ENCODE assay signal across 25 mouse cellular contexts in the genomic region with DNA sequence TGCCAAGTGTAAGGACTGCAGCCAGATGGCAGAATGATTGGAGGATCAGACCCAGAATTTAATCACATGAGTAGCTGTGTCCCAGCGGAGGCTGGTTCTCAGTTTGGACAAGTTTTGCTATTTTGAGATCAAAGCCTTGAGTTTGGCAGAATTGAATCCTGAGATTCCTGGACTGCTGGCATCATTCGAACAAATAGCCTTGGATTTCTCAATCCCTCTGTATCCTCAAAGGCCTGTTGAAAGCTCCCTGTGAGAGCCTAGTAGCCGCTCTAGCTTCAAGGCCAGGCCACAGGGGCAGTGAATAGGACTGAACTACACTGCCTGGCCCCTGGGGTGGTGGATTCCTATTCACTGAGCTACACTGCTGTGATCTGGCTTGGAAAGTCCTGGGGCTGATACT. TPM values are rescaled to one million over a fixed set of nuclear protein-coding genes. Genes with fewer than 3 reads are reported as not detected.
A peak's percentile ranks its signal among the peaks of the same experiment; 100 is the strongest.
DNase-seq lines count a peak whose midpoint lies in the region; ATAC-seq and TF ChIP-seq lines count a peak whose summit lies in the region.
"Had no signal": no experiment of that assay in that cellular context is flagged by ENCODE, and none has a peak within 500 bp of the region (broad histone marks: within the 10 kb centered on the region; RNA-seq: fewer than 3 reads in every experiment).

No protein-coding gene starts in this region.

- H3K27ac ChIP-seq in hindbrain, postnatal 0 days: no peak overlapping the region
- no peak overlapping the region for H3K27ac ChIP-seq in hindbrain, embryonic 12.5 days
- H3K27ac ChIP-seq: embryonic facial prominence, embryonic 13.5 days; hindbrain, embryonic 10.5 days; limb, embryonic 13.5 days; liver, embryonic 15.5 days had no signal

- TF ChIP-seq CTCF in hindbrain, postnatal 0 days (IDR thresholded peaks at IDR 0.05; ENCODE audit: low read depth): no peak

- no peak overlapping the region for H3K9ac ChIP-seq in hindbrain, postnatal 0 days (replicated peaks; ENCODE audit: low read length)
- H3K9ac ChIP-seq in hindbrain, embryonic 12.5 days: no peak overlapping the region
- H3K9ac ChIP-seq: embryonic facial prominence, embryonic 13.5 days; limb, embryonic 13.5 days; liver, embryonic 15.5 days had no signal

- no peaks in the 10 kb centered on the region for H3K27me3 ChIP-seq in hindbrain, postnatal 0 days (ENCODE audit: insufficient read depth, low read length)
- H3K27me3 ChIP-seq in hindbrain, embryonic 12.5 days: no peaks in the 10 kb centered on the region
- H3K27me3 ChIP-seq: embryonic facial prominence, embryonic 13.5 days; limb, embryonic 13.5 days had no signal

- ATAC-seq in hindbrain, postnatal 0 days: no peak
- no peak for ATAC-seq in hindbrain, embryonic 12.5 days (ENCODE audit: low FRiP score)
- ATAC-seq: midbrain, embryonic 16.5 days; Patski had no signal

- H3K9me3 ChIP-seq in hindbrain, postnatal 0 days (ENCODE audit: low read length): no peaks in the 10 kb centered on the region
- H3K9me3 ChIP-seq in hindbrain, embryonic 12.5 days (replicated peaks): no peaks in the 10 kb centered on the region
- H3K9me3 ChIP-seq: embryonic facial prominence, embryonic 13.5 days; hindbrain, embryonic 10.5 days; limb, embryonic 13.5 days; liver, embryonic 15.5 days had no signal

- H3K36me3 ChIP-seq in hindbrain, postnatal 0 days (ENCODE audit: insufficient read depth, low read length): no peaks in the 10 kb centered on the region
- H3K36me3 ChIP-seq in hindbrain, embryonic 12.5 days: no peaks in the 10 kb centered on the region
- H3K36me3 ChIP-seq: embryonic facial prominence, embryonic 13.5 days; hindbrain, embryonic 10.5 days; limb, embryonic 13.5 days; liver, embryonic 15.5 days had no signal

- peak; percentile 6 for DNase-seq in hindbrain, postnatal 0 days (ENCODE audit: low spot score)
- peak; percentile 24 for DNase-seq in right cerebral cortex, adult 18-20 months
- no peak for DNase-seq in right cerebral cortex, postnatal 25 days
- DNase-seq in adrenal gland, adult 8-10 months: peak; percentile 82
- peak; percentile 87 for DNase-seq in fibroblast of lung, adult 2 months (ENCODE audit: low read depth)
- DNase-seq in gastrocnemius, postnatal 36 days: no peak
- DNase-seq: cerebellum, adult 11-12 months; cerebellum, postnatal 14 days; gastrocnemius, postnatal 10 days; kidney, adult 9 months; kidney, postnatal 25 days; lung, postnatal 10 days; thymus, postnatal 36 days had no signal

- H3K4me2 ChIP-seq in hindbrain, postnatal 0 days (ENCODE audit: low read depth, low read length): no peak overlapping the region
- H3K4me2 ChIP-seq in hindbrain, embryonic 12.5 days (replicated peaks): no peak overlapping the region
- H3K4me2 ChIP-seq: embryonic facial prominence, embryonic 13.5 days; limb, embryonic 13.5 days; liver, embryonic 15.5 days had no signal

- H3K4me1 ChIP-seq in hindbrain, postnatal 0 days (ENCODE audit: insufficient read depth, low read length): no peaks in the 10 kb centered on the region
- H3K4me1 ChIP-seq in hindbrain, embryonic 12.5 days: no peaks in the 10 kb centered on the region
- H3K4me1 ChIP-seq: embryonic facial prominence, embryonic 13.5 days; hindbrain, embryonic 10.5 days; limb, embryonic 13.5 days had no signal

- 59% methylated on average over 3 of the region's 3 CpGs for WGBS in hindbrain, postnatal 0 days
- 73% methylated on average over 3 of the region's 3 CpGs for WGBS in hindbrain, embryonic 12.5 days

- H3K4me3 ChIP-seq in hindbrain, postnatal 0 days (ENCODE audit: low read length): no peak overlapping the region
- no peak overlapping the region for H3K4me3 ChIP-seq in hindbrain, embryonic 12.5 days
- H3K4me3 ChIP-seq: embryonic facial prominence, embryonic 13.5 days; hindbrain, embryonic 10.5 days; limb, embryonic 13.5 days; liver, embryonic 15.5 days had no signal

- intact Hi-C loops in gastrocnemius, postnatal 36 days (cut with DNase I): no loop called here

RNA-seq across cellular contexts. Expression of a gene that starts 44.4 kb away (rescaled TPM):
- 23.0 and 24.3 TPM in 2 replicates for total RNA-seq in hindbrain, postnatal 0 days (2014; rRNA removed)
- polyA plus RNA-seq in hindbrain, postnatal 0 days (2015; fragmentation: Nextera tagmentation; extraction: Ambion mirVana): 13.2 and 13.4 TPM in 2 replicates
- 2.6 and 5.1 TPM in 2 replicates for polyA plus RNA-seq in hindbrain, embryonic 12.5 days (2016; fragmentation: Nextera tagmentation; extraction: Ambion mirVana)
- total RNA-seq in adrenal gland, adult 8-10 months (2022): under 1 TPM in 2 of 4 experiments, not detected in 2; 0.14 to 0.25 TPM
- total RNA-seq in gastrocnemius, postnatal 36 days (2021): not detected
- total RNA-seq: heart, adult 8-10 months; megakaryocyte, adult 5-6 weeks; neutrophil, adult 5-6 weeks had no signal
- polyA plus RNA-seq: heart, embryonic 16.5 days; spleen, adult 2 months had no signal

Comparison
In these comparisons a context has a peak if more than half of its experiments do, and no peak if none do; other contexts are left out.
1. DNase-seq: peak in hindbrain, postnatal 0 days (single experiment), right cerebral cortex, adult 18-20 months (single experiment), adrenal gland, adult 8-10 months (single experiment) and fibroblast of lung, adult 2 months (single experiment); none in right cerebral cortex, postnatal 25 days (single experiment) and gastrocnemius, postnatal 36 days (0 of 2).
2. RNA of a gene that starts 44.4 kb away (total RNA-seq): 23.0 to 24.3 TPM in hindbrain, postnatal 0 days; 0.14 to 0.25 TPM in adrenal gland, adult 8-10 months and not detected in gastrocnemius, postnatal 36 days; every median in the first group is over 10 times any median in the second.